Mouse (Mus musculus) common myeloid progenitor, adult 5-6 weeks (primary cell): ENCODE measurements around the gene Flvcr1. TPM values are rescaled to one million over a fixed set of nuclear protein-coding genes. Genes with fewer than 3 reads are reported as not detected.

ENCODE experiments used
- ATAC-seq: replicated peaks from 2 replicates; pipeline ENCODE4 v1.8.0; 2016; ENCODE audit warnings: low read depth, mild to moderate bottlenecking, moderate TSS enrichment, inconsistent platforms; ENCODE audit not compliant: poor library complexity, severe bottlenecking
- total RNA-seq: library from RNA; stranded (forward); fragments of 200-1000, 187-1606 nt; gene quantifications from 2 replicates; pipeline ENCODE4 v1.2.3, GENCODE M21; 2017

Flvcr1 gene
- 21.1 and 26.6 TPM in 2 replicates for total RNA-seq

DNA sequence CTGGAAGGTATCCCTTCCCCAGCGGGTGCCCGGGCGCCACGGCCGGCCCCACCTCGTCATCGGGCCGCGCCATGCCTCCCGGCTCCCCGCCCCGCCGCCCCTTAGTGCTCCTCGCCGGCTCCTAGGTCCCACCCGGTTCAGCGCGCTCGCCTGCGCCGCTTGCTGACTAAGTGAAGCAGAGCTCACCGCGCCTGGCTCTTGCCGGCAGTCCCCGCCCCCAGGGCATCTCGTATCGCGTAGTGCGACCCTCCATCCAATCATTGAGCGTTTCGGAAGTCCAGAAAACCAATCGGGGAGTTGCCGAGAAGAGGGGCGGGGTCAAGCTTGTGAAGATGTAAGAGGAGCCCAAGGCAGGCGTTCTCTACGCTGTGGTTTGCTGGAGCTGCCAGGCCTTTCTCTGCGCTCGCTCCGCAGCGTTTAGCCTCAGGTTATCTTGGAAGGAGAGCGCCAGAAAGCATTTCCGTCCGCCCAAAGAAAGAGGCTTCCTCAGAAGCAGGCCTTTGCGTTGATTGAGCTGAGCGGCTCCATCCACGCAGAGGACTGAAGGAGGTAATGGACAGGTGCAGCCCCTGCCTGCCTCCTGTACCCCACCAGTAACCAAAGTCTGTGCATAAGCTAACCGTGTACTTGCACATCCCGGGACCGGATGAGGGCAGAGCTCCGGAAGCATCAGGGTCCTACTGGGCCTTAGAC, at the start of gene Flvcr1:
Gene Flvcr1, minus strand, starts transcription at position 138 of the 693 bp plus-strand sequence.
- ATAC-seq: peak; percentile 95

- ATAC-seq: peak; percentile 33
Measured at GRCm38 (mm10) chr1:191075199-191075883, 49.4 kb upstream of the Flvcr1 start.

GRCm38 (mm10) chr1:191073486-191073885, 47.5 kb upstream of the Flvcr1 start:
- ATAC-seq: no peak; the same call in 1 of the 2 replicates

- ATAC-seq: peak; percentile 70
Measured at GRCm38 (mm10) chr1:191073001-191073400, 47.0 kb upstream of the Flvcr1 start.

GRCm38 (mm10) chr1:191072329-191072913, 46.5 kb upstream of the Flvcr1 start:
- no peak; the same call in 1 of the 2 replicates for ATAC-seq

DNA sequence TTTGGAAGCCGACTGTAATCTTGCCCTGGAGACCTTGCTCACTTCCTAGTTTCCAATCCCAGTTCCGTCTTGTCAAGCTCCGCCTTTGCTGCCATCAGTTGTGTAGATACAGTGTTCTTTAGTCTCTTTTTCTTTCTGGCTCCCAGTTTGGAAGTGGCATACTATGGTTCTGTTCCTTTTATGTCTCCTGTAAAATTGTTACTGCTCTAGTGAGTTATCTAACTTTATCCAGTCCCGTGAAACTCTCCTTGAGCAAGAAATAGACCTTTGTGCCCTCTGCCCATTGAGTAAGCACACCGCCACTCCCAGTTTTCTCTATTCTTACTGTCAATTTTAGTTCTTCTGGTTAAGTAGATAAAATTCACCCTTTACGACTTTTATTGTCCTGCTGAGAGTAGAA, 45.7 kb upstream of the Flvcr1 start:
- no peak for ATAC-seq

- no peak for ATAC-seq
Measured at GRCm38 (mm10) chr1:191070259-191070658, 44.3 kb upstream of the Flvcr1 start.

GRCm38 (mm10) chr1:191068377-191068776, 42.4 kb upstream of the Flvcr1 start:
- ATAC-seq: peak; percentile 31; the same call in 1 of the 2 replicates

DNA sequence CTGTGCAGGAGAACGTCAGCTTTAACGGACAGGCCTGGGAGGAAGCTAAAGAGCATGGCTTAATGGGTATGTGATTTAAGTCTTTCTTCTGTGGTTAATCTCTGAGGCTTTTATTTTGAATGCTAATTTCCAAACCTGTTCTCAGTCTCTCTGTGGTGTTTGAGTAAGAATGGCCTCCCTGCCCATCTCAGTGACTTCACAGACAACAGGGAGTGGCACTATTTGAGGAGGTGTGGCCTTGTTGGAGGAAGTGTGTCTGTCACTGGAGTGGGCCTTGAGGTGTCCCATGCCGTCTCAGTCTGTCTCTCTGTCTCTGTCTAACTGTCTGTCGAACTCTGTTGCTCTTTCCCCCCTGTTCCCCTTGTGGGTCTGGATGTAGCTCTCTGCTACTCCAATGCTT, 39.2 kb upstream of the Flvcr1 start:
- ATAC-seq: no peak

DNA sequence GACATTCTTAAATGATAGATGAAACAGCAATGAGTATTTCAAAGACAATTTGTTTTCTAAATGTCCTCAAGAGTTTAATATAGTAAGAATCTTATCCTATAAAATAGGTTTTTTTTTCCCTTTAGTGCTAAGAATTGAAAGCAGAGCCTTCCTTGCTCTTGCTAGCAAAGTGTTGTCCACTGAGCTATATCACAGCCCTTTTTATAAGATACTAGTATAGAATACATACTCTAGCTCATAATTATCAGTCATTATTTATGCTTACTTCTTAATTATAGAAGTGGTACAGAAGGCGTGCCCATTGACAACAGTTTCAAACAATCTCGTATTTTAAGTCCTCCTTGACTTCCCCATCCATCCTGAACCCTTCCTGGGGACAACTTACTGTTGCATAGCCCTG, 38.6 kb upstream of the Flvcr1 start:
- no peak for ATAC-seq

DNA sequence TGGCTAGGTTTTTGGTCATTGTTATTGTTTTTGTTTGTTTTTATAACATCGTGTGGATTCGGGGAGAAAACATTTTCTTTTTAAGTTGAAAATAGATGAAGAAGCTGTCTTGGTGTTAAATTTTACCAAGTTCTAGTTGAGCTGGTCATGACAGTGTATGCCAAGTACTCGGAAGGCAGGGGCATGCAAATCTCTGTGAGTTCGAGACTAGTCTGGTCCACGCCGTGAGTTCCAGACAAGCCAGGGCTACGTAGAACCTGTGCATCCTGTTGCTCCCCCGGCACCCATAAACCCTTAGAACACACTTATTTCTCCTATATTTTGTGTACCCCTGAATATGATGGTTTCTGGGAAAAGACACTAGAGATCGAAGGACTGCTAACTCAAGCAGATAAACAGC, 37.7 kb upstream of the Flvcr1 start:
- no peak for ATAC-seq

- peak; percentile 97 for ATAC-seq
Measured at GRCm38 (mm10) chr1:191062781-191063485, 37.0 kb upstream of the Flvcr1 start, which contains the start of the genes Tatdn3 and Nsl1. TSS of gene Tatdn3 (minus strand) at chr1:191062932. TSS of gene Nsl1 (plus strand) at chr1:191063012.

- peak; percentile 36 for ATAC-seq
Measured at GRCm38 (mm10) chr1:191062241-191062780, 36.4 kb upstream of the Flvcr1 start.

DNA sequence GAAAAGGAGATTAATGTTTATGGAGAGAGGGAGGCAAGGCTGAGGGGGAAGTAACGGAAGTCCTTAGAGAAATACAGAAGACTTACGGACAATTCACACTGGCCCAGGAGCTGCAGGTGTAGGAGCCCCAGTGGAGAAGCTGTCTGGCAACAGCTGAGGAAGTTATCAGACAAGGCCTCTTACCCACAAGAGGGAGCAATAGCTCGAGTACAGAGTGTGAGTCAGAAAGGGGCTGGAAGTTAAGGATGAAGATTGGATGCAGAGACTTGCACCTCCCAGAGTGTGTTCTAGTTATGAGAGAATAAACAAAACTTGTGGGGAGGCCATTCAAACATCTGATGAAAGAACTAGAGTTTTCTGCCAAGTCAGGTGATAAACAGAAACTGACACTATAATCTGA, 31.5 kb upstream of the Flvcr1 start:
- no peak for ATAC-seq

DNA sequence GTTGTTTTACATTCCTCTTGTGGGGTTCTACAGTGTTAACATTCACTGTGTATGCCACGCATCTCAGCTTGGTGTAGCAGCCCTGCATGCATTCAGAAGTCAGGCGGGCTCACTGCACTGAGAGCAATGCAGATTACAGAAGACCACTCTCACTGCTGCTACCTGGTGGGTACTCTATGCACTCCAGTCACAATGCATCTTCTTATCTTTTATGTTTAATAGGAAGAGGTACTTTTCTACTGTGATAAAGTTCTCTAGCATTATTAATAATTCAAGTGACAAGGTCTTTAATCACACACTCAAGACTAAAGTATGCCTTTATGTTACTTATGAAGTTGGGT, 29.5 kb upstream of the Flvcr1 start:
- ATAC-seq: peak; percentile 75

GRCm38 (mm10) chr1:191054870-191055532, 29.0 kb upstream of the Flvcr1 start:
- peak; percentile 90 for ATAC-seq

DNA sequence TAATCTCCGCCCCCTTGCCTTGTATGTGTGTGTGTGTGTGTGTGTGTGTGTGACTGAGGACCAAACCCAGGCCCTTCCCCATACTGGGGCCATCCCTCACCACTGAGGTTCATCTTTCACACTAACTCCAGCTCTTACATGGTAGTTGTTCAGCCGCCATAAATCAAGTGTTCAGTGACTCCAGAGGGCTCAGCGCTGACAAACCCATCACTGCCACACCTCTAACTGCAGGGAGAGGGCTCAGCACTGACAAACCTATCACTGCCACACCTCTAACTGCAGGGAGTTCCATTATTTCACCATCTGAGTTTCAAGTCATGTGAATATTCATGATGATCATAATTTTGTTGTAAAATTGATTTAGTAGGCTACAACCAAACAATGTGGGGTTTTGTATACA, 27.6 kb upstream of the Flvcr1 start:
- no peak for ATAC-seq

- no peak for ATAC-seq
Measured at GRCm38 (mm10) chr1:191046231-191046824, 20.4 kb upstream of the Flvcr1 start.

DNA sequence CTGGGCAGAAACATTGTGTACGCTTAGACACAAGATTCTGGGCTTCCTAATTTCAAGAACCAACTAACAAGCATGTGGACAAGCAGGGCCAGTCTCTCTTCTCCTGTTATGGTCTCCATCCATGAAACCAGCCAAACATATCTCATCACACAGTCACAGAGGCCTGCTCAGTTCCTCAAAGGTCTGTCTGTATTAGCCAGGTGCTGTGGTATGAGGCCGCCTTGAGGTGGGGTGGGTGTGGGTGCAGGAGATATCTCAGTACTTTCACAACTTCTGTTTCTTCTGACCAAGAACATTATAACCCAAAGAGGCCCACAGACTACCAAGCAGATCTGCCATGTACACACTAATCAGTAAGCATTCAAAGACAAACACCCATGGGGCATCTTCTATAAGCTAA, 19.3 kb upstream of the Flvcr1 start:
- ATAC-seq: no peak
